Mouse (Mus musculus) testis, adult 2 months (tissue): ENCODE data around the gene Emsy. TPM values are rescaled to one million over a fixed set of nuclear protein-coding genes. Genes with fewer than 3 reads are reported as not detected.

Experiments
- H3K27ac ChIP-seq: fragments of 200-500 bp; 2 replicates; pipeline ENCODE4 v1.5.1; 2012; ENCODE audit warnings: low read depth, low read length; ENCODE audit not compliant: control insufficient read depth, insufficient read depth
- H3K27me3 ChIP-seq: fragments of 200-500 bp; 2 replicates; pipeline ENCODE4 v1.6.1; 2012; ENCODE audit warnings: mild to moderate bottlenecking, low read length, moderate library complexity; ENCODE audit not compliant: control insufficient read depth, insufficient read depth
- H3K36me3 ChIP-seq: fragments of 200-500 bp; 2 replicates; pipeline ENCODE4 v1.6.1; 2012; ENCODE audit warnings: mild to moderate bottlenecking, low read length; ENCODE audit not compliant: control insufficient read depth, insufficient read depth
- H3K4me1 ChIP-seq: fragments of 200-500 bp; 2 replicates; pipeline ENCODE4 v1.6.1; 2012; ENCODE audit warnings: low read length; ENCODE audit not compliant: control insufficient read depth, insufficient read depth
- H3K4me3 ChIP-seq: fragments of 200-500 bp; 2 replicates; pipeline ENCODE4 v1.5.1; 2012; ENCODE audit warnings: low read depth, mild to moderate bottlenecking, low read length, moderate library complexity, mixed read lengths; ENCODE audit not compliant: control insufficient read depth
- CTCF ChIP-seq: fragments of 200-500 bp; IDR thresholded peaks from 2 replicates; pipeline ENCODE4 v1.5.1; 2012; ENCODE audit warnings: low read depth, mild to moderate bottlenecking, inconsistent platforms, low read length, moderate library complexity; ENCODE audit not compliant: control insufficient read depth, insufficient read depth, insufficient replicate concordance
- POLR2A ChIP-seq: fragments of 200-500 bp; IDR thresholded peaks from 2 replicates; pipeline ENCODE4 v1.6.1; 2012; ENCODE audit warnings: low read depth, mild to moderate bottlenecking, inconsistent platforms, low read length, moderate library complexity; ENCODE audit not compliant: control insufficient read depth
- polyA plus RNA-seq: library from polyadenylated mRNA; depleted of rRNA; stranded (reverse); fragments of >200 nt; gene quantifications from 2 replicates; pipeline ENCODE4 v1.2.3, GENCODE M21; 2012; rRNA removed

Emsy gene
- polyA plus RNA-seq, 1 experiment = 19.3 TPM

DNA sequence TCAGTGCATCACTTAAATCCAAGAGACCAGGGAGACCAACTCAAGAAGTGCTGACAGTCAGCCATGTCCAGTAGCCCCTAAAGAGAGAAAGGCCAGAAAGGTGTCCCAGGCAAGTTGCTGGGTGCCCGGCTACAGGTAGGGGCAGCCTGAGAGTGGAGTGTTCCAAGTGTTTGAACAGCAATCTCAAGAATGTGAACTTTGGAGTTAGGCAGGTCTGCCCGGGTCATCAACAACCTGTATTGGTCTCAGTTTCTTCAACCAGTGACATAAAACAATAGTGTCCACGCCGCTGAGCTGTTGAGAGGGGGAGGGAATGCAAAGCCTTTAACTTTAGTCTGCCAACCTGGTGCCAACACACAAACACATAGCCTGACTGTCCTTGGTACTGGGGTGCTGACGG lies 115.0 kb downstream of the Emsy start:
- Histone ChIP-seq H3K36me3 (no peaks in the 10 kb centered on the region), H3K4me3 (no peak overlapping the region), H3K27ac (no peak overlapping the region), H3K27me3 (no peaks in the 10 kb centered on the region), H3K4me1 (no peaks in the 10 kb centered on the region)
- TF ChIP-seq CTCF = no peak
- TF ChIP-seq POLR2A = no peak

DNA sequence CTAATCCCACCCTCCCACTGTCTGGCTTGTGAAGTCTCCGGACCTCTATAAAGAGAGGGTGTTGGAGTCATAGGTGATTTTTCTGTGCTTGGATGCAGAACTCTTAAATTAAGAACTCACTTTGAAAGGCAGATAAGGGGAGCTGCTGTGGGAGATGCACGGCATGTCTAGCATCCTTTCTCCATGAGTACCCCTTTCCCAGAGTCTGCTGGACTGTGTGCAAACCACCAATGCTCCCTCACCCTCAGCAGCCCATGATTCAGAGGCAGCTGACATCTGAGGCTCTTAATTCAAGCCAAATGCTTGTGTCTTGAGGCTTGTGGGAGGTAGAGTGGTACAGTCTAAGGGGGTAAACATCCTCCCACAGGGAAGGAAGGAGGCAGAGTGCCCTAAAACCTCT lies 115.7 kb downstream of the Emsy start:
- TF ChIP-seq POLR2A = no peak
- TF ChIP-seq CTCF = no peak
- Histone ChIP-seq H3K4me3 (no peak overlapping the region), H3K4me1 (no peaks in the 10 kb centered on the region), H3K27ac (no peak overlapping the region), H3K27me3 (no peaks in the 10 kb centered on the region), H3K36me3 (no peaks in the 10 kb centered on the region)

DNA sequence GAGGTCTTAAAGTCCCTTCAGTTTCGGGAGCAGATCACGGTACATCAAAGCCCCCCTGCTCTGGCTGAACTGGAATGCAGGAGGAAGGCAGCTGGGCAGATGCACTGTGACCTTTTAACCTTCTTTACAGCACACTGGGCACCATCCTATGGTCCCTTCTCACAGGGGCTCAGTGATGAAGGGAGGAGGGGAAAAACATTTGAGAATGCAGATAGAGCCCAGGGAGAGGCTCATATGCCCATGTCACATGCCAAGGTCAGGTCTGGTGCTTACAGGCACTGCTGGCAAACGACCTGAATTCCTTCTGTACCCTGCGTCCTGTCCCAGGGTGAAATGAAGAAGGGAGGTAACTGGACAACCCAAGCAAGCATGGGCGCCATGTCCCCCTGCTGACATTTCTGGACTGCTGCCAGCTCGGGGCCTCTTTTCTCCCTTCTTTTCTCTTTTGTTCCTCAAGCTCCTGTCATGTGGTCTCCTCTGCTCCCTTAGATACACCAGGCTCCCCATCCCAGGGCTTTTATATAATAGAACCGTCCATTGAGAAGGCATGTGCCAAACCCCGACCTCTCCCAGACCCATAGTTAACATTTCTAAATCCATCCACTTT lies 118.5 kb downstream of the Emsy start:
- TF ChIP-seq CTCF (no peak), POLR2A (no peak)
- Histone ChIP-seq H3K27ac (no peak overlapping the region), H3K36me3 (no peaks in the 10 kb centered on the region), H3K27me3 (no peaks in the 10 kb centered on the region), H3K4me1 (no peaks in the 10 kb centered on the region), H3K4me3 (no peak overlapping the region)

DNA sequence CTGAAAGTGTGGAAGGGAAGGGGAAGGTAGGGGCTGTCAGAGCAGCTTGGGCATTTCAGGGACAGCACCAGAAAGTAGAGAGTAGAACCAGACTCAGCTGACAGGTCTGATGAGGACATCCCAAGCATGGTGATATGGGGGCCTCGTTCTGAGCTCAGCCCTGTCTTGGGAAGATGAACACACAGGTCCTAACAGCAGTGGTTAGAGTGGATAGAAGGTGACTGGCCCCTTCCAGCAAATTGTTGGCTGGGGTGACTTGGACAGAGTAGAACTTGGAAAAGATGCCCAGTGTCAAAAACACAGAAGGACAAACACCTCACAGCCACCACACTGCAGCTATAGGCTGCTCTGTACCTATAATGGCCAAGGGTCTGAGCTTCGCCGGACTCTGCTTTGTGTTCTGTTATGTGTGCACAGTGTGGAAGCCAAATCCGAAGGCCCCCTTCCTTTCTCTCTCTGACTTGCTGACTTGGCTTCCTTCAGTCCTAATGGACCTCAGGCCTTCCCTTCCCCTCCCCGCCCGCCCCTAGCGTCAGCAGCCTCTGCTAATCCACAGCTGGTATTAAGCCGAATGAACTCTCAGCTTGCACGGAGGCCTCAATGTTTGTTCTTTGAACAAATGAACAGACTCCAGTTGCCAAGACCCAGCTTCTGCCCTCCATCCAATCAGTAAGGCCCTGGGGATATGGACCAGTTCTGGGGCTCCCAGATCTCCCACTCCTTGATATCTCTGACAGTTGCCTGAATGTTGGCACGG lies 119.2 kb downstream of the Emsy start:
- Histone ChIP-seq H3K27ac (no peak overlapping the region), H3K4me1 (no peaks in the 10 kb centered on the region), H3K4me3 (no peak overlapping the region), H3K27me3 (no peaks in the 10 kb centered on the region), H3K36me3 (no peaks in the 10 kb centered on the region)
- TF ChIP-seq CTCF (no peak), POLR2A (no peak)

Other genes with a start within 250 kb of the Emsy start
- gene Gucy2d, start 216.4 kb downstream of the Emsy start, polyA plus RNA-seq = 8.7 and 9.8 TPM in 2 replicates
- 0.48 and 0.72 TPM in 2 replicates for gene Lrrc32, start 167.5 kb downstream of the Emsy start, polyA plus RNA-seq
- gene Thap12, start 46.3 kb upstream of the Emsy start, polyA plus RNA-seq = 3.5 and 4.3 TPM in 2 replicates
- gene Wnt11, start 178.3 kb upstream of the Emsy start, polyA plus RNA-seq = 0.80 and 1.2 TPM in 2 replicates